Mouse (Mus musculus) liver, postnatal 0 days (tissue): ENCODE measurements at regions not wholly inside any gene's neighbourhood (a gene's known extent, or its start where the extent isn't known, plus 50 kb on each side); places are given as distances from the start of the nearest gene placed in this dataset.

Experiments used
- CTCF ChIP-seq: sonication (generic); IDR thresholded peaks from 2 replicates; pipeline ENCODE4 v1.5.1; 2016; ENCODE audit warnings: antibody characterized with exemption, low read depth
- EP300 ChIP-seq: IDR thresholded peaks from 2 replicates; pipeline ENCODE4 v1.6.1; 2016; ENCODE audit warnings: antibody characterized with exemption, low read depth, mild to moderate bottlenecking

DNA sequence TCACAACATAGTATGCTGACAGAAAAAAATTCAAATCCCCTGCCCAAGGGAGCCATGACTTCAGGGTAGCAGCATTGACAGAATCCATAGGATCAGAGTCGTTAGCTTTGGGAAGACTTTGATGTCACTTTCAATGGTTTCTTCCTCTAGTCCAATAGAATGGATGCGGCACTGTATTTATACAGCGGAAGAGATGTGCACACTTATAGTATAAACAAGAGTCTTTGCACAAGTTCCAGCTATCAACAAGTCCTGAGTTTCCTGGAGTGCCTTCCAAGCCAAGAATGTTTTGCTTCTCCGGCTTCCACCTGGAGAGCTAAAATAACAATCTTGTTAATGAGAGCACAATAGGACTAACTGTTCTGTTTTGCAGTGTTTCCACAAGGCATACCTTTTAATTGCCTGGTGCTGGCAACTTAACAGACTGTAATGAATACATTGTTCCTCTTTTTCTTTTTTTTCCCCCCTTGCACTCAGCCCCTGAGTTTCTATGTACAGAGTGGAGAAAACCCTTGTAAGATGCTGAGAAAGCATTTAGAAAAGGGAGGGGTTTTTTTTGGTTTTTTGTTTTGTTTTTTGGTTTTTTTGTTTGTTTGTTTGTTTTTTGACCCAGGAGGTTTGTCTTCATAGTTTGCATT is 129.8 kb upstream of the Nebl start:
- TF ChIP-seq CTCF, result no peak
- no peak for TF ChIP-seq EP300
